Mouse (Mus musculus) monocyte, adult 5-6 weeks (primary cell): Measurements from ENCODE around the gene Rgs3. TPM values are rescaled to one million over a fixed set of nuclear protein-coding genes. Genes with fewer than 3 reads are reported as not detected.
A peak's percentile ranks its signal among the peaks of the same experiment; 100 is the strongest.

Experiments
- ATAC-seq: fragments of 153-309, 156-312 bp; replicated peaks from 2 replicates; pipeline ENCODE4 v1.8.0; 2017; ENCODE audit warnings: mild to moderate bottlenecking; ENCODE audit not compliant: low TSS enrichment, insufficient number of reproducible peaks, severe bottlenecking, poor library complexity, low FRiP score
- total RNA-seq: library from RNA; stranded (forward); fragments of 200-1000, 200-491, 200-594 nt; gene quantifications from 3 replicates; pipeline ENCODE4 v1.2.3, GENCODE M21; 2017

The Rgs3 gene
- total RNA-seq, 1 experiment from 2014 or later: 86.7 TPM

- no peak for ATAC-seq
These were observed 61.5 kb downstream of the Rgs3 start for GRCm38 (mm10) chr4:62621151-62621550.

DNA sequence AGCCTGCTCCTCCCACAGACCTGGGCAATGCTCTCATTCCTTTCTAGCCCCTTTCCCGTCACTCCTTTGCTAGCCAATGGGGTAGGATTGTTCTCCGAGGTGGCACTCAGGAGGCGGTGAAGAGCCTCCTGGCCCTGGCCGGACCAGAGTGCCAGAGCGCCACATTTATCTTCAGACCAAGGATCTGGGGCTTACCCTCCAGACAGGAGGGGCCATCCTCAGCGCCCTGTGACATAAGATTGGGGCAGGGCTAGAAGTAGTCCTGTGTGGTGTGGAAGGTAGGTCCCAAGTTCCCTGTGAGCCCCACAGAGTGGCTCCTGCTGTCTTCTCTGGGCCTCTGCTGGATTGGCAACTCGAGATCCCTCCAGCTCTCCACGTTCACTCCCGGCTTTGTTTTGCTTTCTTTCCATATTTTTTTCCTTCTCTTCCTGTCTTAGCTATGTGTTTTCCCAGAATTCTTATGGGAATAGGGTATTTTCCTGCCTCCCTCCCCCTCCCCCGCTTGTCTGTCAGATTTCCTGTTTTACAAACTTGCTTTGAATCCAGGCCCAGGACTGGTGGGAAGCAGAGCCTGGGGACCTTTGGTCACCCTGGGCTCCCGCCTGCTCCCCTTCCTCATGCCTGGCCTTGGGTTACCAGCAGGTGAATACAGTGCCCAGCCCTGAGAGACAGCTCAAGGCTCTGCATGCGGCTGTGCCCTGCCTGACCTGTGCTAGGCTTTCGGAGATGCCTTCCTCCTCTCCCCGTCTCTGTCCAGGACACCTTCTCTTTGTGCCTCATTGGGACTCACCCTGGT lies 62.4 kb downstream of the Rgs3 start:
- no peak for ATAC-seq

GRCm38 (mm10) chr4:62623251-62624015 lies 63.8 kb downstream of the Rgs3 start:
- no peak for ATAC-seq

- no peak for ATAC-seq
These were observed 65.2 kb downstream of the Rgs3 start for GRCm38 (mm10) chr4:62624679-62625450.

DNA sequence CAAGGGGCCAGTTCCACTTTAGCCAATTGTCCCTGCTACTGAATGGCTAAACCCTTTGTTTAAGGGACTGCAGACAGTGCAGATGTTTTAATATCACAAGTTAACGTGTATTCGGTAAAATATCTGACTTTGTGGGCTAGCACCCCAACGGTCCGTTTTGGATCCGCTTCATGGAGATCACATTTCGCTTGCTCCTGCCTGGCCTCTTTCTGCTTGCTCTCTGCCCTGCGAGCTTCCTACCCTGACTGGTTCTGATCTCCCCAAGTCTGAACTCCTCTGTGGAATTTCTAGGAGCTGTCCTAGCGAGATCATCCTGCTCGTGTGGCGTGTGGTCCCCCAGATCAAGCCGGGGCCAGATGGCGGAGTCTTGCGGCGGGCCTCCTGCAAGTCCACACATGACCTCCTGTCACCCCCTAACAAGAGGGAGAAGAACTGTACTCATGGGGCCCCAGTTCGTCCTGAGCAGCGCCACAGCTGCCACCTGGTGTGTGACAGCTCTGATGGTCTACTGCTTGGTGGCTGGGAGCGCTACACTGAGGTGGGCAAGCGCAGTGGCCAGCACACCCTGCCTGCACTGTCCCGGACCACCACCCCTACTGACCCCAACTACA lies 65.9 kb downstream of the Rgs3 start:
- no peak for ATAC-seq

DNA sequence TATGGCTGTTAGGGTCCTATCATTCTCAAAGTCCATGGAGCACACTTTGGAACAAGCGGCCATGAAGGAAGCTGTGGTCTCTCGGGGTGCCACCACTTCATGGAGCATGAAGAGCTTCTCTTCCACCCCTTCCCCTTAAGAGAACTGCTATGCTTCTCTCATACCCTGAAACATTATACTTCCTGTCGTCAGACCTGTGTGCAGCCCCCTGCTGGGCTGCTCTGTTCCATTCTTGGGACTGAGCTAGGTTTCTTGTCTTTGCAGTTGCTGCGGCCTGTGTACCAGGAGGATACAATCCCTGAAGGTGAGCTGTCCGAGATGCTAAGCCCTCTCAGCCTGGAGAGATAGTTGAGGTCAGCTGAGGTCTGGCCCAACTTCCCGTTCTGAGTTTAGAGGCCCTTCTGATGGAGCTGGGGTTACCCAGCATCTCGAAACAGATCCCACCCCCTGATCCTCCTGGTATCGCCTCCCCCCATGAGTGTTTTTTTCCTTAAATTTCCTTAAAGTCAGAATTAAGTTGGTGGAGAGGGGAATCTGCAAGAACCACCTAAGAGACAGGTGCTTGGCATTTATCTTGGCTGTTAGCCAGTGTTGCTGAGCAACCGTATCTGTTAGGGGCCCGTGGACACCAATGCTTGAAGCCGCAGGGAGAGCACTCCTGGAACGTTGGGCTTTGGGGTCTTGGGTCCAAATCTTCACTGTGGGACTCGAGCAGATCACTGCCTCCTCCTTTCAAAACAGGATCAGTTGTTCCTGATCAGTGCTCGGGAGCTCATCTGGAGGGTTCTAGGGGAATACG lies 66.8 kb downstream of the Rgs3 start:
- no peak for ATAC-seq

- no peak for ATAC-seq
These were observed 67.7 kb downstream of the Rgs3 start for GRCm38 (mm10) chr4:62627331-62627730.

GRCm38 (mm10) chr4:62628547-62628946 lies 68.9 kb downstream of the Rgs3 start:
- no peak for ATAC-seq

DNA sequence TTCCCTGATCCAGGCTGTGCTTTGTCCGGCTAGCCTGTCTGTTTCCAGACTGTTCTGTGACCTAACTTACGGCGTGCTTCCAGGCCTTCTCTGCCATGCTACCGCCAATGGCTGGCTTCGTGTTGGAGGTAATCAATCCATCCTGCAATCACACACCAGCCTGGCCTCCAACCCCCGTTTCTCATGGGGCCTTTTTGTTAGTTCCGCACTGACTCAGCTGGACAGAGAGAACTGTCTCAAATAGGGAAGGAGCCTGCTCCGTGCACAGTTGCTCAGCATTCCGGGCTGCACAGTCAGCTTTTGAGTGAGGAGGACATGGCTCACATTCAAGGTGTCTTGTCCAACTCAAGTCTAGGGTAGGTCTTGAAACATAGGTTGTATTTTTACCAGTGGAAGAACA lies 69.8 kb downstream of the Rgs3 start:
- peak; percentile 57 for ATAC-seq

DNA sequence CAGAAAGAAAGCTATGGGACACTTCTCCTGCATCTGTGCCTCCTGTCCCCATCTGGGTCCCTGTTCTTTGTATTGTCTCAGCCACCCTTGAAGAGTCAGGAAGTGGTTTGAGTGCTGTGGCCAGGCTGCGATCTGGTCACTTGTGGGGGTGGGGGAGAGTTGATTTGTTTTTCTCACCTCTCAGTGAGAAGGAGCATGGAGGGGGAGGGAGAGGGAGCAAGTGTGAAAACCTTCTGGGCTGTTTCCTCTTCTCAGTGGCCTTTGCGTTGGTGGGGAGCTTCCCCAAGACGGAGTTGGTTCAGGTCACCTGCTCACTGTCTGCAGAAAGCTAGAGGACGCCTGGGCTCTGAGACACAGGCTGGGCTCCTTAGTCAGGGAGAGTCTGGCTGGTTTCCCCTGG lies 70.3 kb downstream of the Rgs3 start:
- ATAC-seq: peak; percentile 72

DNA sequence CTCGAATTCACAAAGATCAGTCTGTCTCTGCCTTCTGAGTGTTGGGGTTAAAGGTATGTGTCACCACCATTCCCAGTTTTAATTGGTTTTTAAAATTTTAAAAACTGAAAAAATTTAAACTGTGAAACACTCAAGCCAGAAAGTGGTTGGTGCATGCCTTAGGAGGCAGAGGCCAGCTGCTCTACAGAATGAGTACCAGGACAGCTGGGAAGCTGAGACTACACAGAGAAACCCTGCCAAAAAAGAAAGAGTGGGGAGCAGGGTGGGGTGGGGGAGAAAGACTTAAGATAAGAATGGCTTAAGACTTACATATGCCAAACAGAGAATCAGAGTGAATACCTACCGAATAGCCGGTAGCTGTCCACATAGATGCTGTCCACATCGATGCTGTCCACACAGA lies 73.6 kb downstream of the Rgs3 start:
- no peak for ATAC-seq

DNA sequence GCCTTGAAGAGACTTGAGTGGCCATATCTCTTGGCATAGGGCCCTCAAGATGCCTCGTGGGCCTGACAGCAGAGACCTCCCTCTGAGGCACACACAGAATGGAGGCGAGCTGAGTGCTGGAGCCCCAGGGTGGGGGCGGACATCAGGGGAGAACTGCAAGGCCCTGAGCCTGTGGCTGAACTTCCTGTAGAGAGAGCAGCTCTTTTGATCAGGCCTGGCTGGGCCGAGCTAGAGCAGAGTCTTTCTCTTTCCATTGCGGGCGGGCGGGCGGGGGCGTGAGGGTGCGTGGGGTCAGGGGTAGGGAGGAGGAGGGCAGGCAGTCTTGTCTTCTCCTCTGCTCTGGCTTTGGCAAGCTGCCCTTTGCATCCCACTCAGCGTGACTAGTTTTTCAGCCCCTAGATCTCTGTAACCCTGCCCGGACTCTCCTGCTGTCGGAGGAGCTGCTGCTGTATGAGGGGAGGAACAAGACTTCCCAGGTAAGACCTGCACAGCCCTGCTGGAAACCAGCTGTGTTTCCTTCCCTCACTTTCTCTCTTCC lies 74.5 kb downstream of the Rgs3 start:
- ATAC-seq: peak; percentile 19; the same call in 1 of the 2 replicates

DNA sequence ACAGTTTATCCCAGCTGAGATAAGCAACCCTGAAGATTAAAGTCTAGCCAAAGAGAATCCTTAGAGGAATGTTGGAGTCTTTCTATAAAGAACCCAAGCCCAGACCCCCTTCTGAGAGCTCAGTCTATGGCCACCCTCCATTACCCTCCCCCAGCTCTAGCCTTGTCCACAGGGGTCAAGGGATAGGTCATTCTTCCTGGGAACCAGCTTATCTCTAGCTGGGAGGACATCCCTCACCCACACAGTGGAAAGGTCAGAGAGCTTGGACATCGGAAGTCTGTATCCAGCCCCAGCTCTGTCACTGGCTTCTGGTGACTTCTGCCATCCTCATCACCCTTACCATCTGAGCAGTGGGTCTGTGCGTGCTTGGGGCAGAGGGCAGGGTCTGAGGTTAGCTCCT lies 75.2 kb downstream of the Rgs3 start:
- ATAC-seq: no peak

- ATAC-seq: no peak
These were observed 76.4 kb downstream of the Rgs3 start for GRCm38 (mm10) chr4:62636047-62636446.

- no peak for ATAC-seq
These were observed 78.4 kb downstream of the Rgs3 start for GRCm38 (mm10) chr4:62637856-62638604.

- ATAC-seq: peak; percentile 6; the same call in 1 of the 2 replicates
These were observed 81.0 kb downstream of the Rgs3 start for GRCm38 (mm10) chr4:62640496-62641229.

DNA sequence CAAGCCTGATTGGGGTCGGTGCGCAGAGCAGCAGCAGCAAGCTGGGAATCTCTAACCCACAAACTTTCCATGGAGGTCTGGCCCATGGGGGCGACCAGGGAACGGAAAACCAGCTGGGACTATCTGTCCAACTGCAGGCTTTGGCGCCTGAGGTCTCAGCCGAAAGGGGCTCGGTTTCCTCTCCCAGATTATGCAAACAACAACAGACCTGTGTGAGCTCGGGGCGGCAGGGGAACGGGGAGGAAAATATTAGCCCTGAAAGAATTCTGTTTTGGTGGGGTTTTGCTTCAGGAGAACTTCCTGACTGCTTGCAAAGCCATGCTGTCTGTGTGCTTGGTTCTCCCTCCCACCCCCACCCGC lies 81.6 kb downstream of the Rgs3 start:
- ATAC-seq: no peak
